Mouse (Mus musculus): ENCODE results near the gene Zfhx3.

Zfhx3 gene

DNA sequence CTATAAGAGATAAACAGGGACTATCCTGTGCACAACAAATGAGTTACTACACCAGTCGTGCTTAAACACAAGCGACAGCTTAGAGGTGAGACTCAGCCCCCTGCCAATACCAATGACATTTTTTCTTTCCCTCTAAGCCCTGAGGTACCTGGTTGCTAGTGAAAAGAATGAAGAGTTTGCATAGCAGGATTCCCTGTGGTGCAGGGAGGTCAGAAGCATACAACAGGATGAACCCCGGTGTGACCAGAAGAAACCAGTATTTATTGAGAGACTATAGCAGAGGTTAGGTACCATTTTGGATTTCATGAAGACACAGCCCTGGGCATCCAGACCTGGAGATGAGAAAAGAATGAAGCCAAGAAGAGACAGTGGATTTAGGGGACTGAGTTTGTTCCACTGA is 498.0 kb downstream of the Zfhx3 start:
- no peak for DNase-seq (ENCODE audit: low spot score in 2 of 2)

GRCm38 (mm10) chr8:108450847-108451246 is 508.4 kb downstream of the Zfhx3 start:
- DNase-seq (ENCODE audit: low spot score in 2 of 2): no peak

DNA sequence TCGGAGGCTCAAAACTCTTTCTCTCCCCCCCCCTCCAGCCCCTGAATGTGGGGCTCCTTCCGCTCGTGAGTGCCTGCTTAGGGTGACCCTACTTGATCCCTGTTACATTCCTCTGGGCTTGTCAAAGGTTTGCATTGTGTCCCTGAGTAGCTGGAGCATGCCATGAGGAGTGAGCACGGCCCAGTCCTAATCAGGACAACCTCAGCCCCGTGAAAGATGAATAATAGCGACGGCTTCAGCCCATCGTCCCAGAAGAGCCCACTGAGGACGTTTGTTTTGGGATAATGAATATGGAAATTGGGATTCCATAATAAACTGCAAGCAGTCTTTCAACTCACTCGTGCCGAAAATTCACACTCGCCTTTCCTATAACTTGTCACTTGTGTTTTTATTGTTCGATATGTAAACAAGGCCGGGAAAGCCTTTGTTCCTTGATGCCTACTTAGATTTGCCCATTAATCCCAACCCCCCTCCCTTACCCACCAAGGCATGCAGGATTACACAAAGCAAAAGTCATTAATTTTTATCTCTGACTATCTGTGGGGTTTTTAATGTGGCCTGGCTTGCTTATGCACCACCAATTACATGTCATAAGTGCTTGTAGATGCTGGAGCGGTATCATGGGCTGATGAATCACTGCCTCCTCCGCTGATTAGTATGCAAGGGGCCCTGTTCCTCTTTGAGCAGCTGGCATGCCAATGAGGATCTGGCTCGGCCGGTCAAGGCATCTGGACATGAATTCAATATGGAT is 512.3 kb downstream of the Zfhx3 start:
- peak in 1 of 2 experiments; percentile 9 for DNase-seq (ENCODE audit: low spot score in 2 of 2)

DNA sequence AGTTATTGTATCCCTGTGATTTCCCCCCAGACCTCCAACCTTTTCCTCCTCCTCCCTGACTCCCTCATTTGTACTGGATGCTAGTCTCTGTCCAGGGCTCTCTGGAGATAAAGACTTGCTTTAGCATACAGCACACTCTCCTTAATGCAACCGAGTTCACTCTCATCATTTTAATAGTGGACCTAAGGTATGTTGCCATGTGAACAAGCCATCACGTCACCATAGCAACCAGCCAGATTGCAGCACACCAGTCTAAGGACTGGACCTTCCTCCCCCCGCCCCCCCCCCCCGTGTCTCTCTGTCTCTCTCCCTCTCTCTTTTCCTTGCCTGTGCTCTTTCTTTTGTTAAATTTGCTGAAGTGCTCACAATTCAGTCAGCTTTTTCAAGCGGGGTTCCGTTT is 524.2 kb downstream of the Zfhx3 start:
- DNase-seq (ENCODE audit: low spot score in 2 of 2): no peak

DNA sequence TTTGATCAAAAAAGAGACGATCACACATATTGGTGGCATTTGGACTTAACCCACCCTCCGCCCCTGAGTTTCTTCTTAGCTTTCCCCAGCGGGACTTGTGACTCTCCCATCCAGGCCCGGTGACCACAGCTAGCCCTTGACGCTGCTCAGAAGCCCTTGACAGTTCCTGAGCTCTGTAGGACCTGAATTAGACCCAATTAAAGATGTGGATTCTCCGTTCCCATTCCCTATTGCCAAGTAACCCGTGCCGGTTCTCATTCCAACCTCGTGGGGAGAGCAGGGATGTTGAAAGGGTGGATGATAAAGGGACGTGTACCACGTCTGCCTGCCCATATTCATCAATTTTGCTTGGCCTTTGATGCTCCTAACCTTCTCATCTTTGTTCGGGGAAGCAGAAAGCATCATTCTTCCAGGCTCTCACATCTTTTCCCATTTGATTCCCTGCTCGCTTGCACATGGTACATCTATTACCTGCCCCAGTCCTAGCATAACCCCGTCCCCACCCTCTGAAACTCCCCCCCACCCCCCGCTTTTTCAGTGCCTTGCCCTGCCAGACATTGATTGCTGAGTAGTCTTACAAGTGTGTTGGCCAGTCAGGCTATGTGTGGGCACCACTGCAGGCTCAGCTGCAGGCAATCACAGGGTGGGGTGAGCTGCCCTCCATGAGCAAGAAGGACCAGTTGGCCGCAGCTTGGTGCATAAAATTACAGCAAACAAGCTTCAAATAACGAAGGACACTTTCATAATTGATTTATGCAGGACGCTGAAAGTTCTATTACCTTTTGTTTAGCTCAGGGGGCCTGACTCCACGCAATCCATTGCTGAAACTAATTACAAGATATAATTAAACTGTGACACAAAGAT is 525.0 kb downstream of the Zfhx3 start:
- no peak for DNase-seq (ENCODE audit: low spot score in 2 of 2)

DNA sequence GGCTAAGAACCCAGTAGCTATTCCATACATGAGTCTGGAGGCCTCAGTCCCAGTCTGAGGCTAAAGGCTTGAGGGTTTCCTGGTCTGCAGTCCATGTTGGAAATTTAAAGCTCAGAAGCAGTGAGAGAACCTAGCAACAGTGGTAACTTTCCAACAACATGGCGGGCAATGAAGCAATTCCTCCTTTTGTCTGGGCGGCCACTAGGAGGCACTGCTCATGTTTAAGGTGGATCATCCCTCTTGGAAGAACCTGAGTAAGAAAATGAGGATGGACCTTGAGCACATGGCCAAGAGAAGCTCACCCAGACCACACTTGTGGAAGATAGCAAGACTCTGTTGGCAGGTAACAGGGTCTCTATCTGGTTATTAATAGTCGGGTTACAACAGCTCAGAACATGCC is 527.8 kb downstream of the Zfhx3 start:
- no peak for DNase-seq (ENCODE audit: low spot score in 2 of 2)

GRCm38 (mm10) chr8:108474556-108474955 is 532.1 kb downstream of the Zfhx3 start:
- DNase-seq (ENCODE audit: low spot score in 2 of 2): no peak

- DNase-seq (ENCODE audit: low spot score in 2 of 2): no peak
Observed at GRCm38 (mm10) chr8:108478131-108478530, 535.7 kb downstream of the Zfhx3 start.

GRCm38 (mm10) chr8:108480141-108480540 is 537.7 kb downstream of the Zfhx3 start:
- DNase-seq (ENCODE audit: low spot score in 2 of 2): no peak

- no peak for DNase-seq (ENCODE audit: low spot score in 2 of 2)
Observed at GRCm38 (mm10) chr8:108481167-108481815, 538.8 kb downstream of the Zfhx3 start.

DNA sequence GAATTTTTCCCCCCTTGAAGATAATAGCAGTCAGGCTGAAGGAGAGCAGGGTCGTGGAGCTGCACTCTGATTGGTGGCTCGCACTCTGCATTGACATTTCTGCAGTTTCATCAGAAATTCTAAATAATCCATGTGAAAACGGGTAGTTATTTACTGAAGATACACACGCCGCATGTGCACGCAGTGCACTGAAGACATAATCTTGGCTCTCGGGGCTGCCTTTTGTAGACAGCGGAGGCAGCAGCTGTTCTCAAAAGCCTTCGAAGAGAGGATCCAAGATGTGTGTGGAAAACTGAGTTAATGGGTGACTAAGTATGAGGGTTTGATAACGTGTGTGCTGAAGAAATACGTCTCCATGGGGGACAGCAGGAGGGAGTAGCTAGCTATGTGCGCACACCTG is 553.7 kb downstream of the Zfhx3 start:
- DNase-seq (ENCODE audit: low spot score in 2 of 2): no peak

DNA sequence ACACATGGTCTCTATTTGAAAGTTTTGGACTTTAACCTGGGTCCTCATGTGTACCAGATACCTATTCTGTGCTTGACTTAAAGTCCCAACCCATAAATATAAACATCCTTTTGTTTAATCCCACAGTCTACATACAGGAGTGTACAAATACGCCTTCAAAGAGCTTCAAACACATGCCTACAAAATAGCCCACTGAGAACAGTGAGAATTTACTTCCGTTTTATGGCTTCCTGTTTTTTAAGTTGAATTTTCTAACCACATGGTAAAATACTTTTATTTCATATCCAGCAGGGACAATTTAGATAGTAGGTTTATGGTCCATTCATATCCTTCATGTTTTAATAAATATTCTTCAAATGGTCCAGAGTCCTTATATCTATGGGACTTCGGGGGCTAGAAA is 564.3 kb downstream of the Zfhx3 start:
- no peak for DNase-seq (ENCODE audit: low spot score in 2 of 2)

DNA sequence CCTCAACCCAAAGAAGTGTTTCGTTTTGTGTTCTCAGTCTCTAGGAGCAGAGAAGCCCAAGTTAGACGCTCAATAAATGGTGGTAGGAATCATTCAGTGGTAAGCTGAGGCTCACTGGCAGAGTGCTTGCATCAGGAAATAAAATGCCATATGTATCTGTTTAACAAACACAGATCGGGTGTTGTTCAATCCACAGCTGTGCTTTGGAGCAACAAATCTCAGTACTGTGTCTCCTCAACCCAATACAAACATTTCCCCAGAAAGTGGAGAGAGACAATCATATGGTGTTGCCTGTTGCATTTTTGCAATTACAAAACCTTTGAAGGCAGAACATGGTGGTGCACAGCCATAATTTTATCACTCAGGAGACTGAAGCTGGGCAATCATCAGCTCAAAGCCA is 565.3 kb downstream of the Zfhx3 start:
- DNase-seq (ENCODE audit: low spot score in 2 of 2): no peak

DNA sequence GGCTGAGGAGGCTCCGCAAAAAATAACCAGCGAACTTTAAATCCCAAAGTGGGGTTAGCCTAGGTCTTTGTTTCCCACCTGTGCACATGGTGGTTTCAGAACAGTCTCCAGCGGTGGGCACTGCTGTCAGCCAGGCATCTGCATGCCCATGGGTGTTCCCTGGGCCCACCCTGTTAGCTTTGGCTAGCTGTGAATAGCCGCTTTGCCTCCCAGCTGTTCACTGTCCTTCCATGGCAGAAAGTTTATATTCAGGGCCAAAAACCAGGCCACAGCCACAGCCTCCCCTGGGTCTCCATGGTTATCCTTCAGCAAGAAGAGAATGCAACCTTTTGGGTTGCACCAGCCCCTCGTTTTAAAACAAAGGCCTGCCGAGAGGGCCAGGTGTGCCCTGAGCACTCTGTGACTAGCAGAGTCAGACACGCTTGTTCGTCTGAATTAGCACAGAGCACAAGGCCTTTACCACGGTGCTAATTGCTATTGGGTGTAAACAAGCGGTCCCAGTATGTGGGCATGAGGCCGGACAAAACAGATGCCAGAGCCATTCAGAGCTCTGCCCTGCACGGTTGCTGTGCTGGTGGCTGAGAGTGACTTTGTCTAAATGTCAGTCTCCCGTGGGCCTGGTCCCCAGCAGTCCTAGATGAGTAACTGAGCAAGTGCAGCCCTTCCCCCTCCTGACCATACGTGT is 568.3 kb downstream of the Zfhx3 start:
- no peak for DNase-seq (ENCODE audit: low spot score in 2 of 2)

DNA sequence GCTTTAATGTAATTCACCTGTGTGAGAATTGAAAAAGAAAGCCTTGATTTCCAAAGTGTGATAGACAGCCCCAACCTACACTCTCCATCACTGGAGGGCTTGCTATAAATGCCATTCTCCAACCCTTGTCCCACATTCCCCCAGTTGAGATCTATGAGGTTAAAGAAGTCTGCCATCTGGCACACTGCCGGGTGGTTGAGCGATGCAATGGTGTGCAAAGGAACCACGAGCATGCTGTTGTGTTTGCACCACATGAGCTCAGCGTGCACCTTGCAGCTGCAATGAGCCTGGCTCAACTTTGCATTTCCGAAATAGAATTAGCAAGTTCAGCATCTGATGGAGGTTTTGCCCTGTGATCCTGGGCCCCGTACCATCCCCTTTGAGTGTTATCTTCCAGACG is 575.7 kb downstream of the Zfhx3 start:
- no peak for DNase-seq (ENCODE audit: low spot score in 2 of 2)

DNA sequence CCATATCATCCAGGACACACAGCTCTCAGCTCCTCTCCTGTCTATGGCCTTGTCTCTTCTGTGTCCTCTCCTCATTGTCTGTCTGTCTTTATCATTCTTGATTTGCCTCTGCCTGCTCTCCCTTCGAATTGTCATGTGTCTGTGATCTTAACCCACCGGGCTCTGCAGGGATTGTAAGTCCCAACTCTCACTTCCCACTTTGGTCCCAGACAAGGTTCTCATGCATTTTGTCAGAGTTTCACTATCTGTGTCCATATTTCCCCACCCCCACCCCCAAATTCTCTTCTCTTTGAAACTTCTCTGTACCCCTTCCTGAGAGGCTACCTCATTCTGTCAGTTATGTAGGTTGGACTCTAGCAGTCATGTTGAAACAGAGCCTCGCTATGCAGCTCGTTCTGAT is 579.6 kb downstream of the Zfhx3 start:
- DNase-seq (ENCODE audit: low spot score in 2 of 2): no peak

DNA sequence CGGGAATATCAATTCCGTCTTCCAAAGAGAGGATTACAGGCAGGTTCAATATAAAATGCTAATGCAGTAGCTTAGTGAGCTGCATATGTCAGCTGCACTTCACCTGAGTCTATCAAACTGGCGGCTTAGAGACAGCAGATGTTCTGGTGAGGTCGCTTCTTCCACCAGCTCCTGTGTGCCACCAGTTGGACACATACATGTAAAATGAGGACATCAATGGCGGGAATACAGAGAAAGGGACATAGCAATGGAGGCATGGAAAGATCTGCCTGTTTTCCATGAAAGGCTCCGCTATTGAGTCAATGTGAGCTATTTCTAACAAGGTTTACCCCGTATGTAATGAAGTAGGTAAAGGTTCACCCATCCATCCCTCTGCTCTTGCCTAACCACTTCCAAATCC is 587.0 kb downstream of the Zfhx3 start:
- DNase-seq (ENCODE audit: low spot score in 2 of 2): no peak

GRCm38 (mm10) chr8:108535121-108535876 is 592.9 kb downstream of the Zfhx3 start:
- DNase-seq (ENCODE audit: low spot score in 2 of 2): no peak

DNA sequence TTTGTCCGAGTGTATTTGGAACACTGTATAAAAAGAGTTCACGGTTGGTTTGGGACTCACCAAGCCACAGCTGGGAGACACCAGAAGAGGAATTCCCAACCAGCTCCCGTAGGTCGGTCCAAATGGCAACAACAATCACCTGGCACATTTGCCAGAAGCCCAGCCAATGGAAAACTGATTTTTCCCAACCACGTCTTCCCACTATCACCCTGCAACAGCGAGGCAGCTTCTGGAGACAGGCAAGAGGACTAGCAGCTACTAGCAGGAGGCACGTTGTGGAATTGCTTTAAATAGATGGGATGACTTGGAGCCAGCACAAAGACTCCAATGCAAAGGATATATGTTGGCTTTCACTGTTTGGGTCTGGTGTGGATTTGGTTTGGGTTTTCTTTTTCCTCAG is 593.7 kb downstream of the Zfhx3 start:
- DNase-seq (ENCODE audit: low spot score in 2 of 2): peak in 1 of 2 experiments; percentile 22

DNA sequence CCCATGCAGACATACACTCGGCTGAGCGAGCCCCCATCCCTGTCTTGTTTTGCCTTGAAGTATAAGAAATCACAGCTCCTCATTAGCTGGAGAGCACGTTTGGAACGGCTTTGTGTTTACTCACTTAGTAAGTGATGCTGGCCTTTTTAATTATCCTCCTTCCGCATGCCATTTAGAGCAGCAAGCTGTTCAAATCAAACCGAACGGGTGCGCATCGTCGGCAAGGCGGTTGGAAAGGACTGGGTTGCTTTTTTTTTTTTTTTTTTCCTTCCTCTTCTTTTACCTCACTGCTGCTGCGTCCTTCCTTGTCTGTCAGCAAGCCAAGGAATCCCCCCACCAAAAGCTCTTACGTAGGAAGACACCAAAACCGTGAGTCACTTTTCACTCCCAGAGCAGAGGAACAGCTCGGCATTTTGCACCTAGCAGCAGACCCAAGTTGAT is 594.5 kb downstream of the Zfhx3 start:
- peak in 1 of 2 experiments; percentile 24 for DNase-seq (ENCODE audit: low spot score in 2 of 2)

Measured in left cerebral cortex, adult 9 months (tissue).